Mouse (Mus musculus): Measurements from ENCODE around the gene Ttll10. TPM values are rescaled to one million over a fixed set of nuclear protein-coding genes. Genes with fewer than 3 reads are reported as not detected.

Gene Ttll10
- total and polyA plus RNA-seq, 3 experiments, result 0.11 TPM; not detected in 2

DNA sequence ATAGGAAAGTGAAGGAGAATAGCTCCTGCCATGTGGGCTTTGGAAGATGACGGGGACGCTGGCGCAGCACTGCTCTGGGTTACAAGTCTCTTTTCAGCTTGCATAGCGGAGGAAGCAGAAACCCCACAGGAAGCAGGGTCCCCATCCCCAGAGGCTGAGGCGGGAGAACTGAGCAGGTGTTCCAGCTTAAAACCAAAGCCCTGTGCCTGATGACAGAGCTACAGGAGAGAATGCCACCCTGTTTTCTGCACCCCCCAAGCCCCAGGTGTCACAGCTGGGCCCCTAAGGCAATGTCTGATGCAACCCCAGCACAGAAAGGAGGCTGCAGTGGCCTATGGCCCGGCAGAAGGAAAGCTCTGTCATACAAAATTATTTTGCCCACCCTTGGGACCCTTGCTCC is 11.1 kb upstream of the Ttll10 start:
- Histone ChIP-seq H3K4me3 (ENCODE audit: control insufficient read depth in 1 of 2, insufficient read depth in 1 of 2, low read depth in 2 of 2, low read length in 2 of 2) (no peak overlapping the region), H3K27ac (ENCODE audit: control insufficient read depth, low read depth, low read length) (no peak overlapping the region), H3K79me2 (ENCODE audit: control insufficient read depth, insufficient read depth, low read length, poor library complexity) (no peaks in the 10 kb centered on the region), H3K4me1 (ENCODE audit: control insufficient read depth in 1 of 2, insufficient read depth in 2 of 2, low read length in 2 of 2) (peaks cover 0 to 14% of the 10 kb centered on the region in 2 experiments; a peak in 3 of 4 replicates), H3K9ac (ENCODE audit: control insufficient read depth, low read depth, low read length, poor library complexity, severe bottlenecking) (no peak overlapping the region), H3K9me3 (replicated peaks; ENCODE audit: insufficient read depth, low read length) (no peaks in the 10 kb centered on the region), H3K36me3 (ENCODE audit: control insufficient read depth in 1 of 2, insufficient read depth in 2 of 2, low read length in 2 of 2) (peaks cover 0 to 7% of the 10 kb centered on the region in 2 experiments; a peak in 2 of 4 replicates), H3K27me3 (ENCODE audit: control insufficient read depth in 1 of 2, insufficient read depth in 2 of 2, low read length in 2 of 2) (no peaks in the 10 kb centered on the region)
- no peak for DNase-seq (ENCODE audit: low read depth, low spot score)
- TF ChIP-seq KAT2A (conservative IDR thresholded peaks at IDR 0.05; ENCODE audit: low read depth, low read length), result no peak
- TF ChIP-seq USF1 (IDR thresholded peaks at IDR 0.05; ENCODE audit: low read depth, low read length), result no peak
- TF ChIP-seq POLR2AphosphoS2 (IDR thresholded peaks at IDR 0.05; ENCODE audit: low read length), result no peak
- TF ChIP-seq CHD2 (IDR thresholded peaks at IDR 0.05; ENCODE audit: low read length), result no peak
- TF ChIP-seq NELFE (IDR thresholded peaks at IDR 0.05; ENCODE audit: low read depth, low read length), result no peak
- TF ChIP-seq CTCF (IDR thresholded peaks at IDR 0.05 in 2 of 3, conservative IDR thresholded peaks at IDR 0.05 in 1 of 3; ENCODE audit: control insufficient read depth in 1 of 3, insufficient read depth in 1 of 3, low read depth in 2 of 3, low read length in 3 of 3, poor library complexity in 1 of 3, severe bottlenecking in 1 of 3), result no peak
- no peak for TF ChIP-seq POLR2A (IDR thresholded peaks at IDR 0.05; ENCODE audit: control insufficient read depth in 1 of 2, insufficient read depth in 1 of 2, low read depth in 1 of 2, low read length in 2 of 2, poor library complexity in 1 of 2)
- TF ChIP-seq SMC3 (IDR thresholded peaks at IDR 0.05; ENCODE audit: low read depth, low read length), result no peak

DNA sequence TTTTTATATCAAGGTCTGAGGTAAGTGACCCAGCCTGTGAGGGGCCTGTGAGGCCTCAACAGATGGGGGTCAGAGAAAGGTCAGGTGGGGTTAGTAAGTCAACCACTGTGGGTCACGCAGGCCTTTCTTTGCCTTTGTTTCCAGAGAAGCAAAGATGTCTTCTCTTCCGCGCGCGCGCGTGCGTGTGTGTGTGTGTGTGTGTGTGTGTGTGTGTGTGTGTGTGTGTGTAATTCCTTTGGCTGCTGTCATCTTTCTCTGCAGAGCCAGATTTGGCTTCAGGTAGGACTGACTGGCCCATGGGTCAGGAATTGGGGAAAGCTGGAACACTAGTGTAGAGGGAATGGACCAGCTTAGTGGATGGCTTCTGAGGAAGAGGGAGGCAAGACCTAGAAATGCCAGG is 10.5 kb upstream of the Ttll10 start:
- peaks cover 0 to 7% of the 10 kb centered on the region in 2 experiments; a peak in 2 of 4 replicates for H3K36me3 ChIP-seq (ENCODE audit: control insufficient read depth in 1 of 2, insufficient read depth in 2 of 2, low read length in 2 of 2)
- H3K9ac ChIP-seq (ENCODE audit: control insufficient read depth, low read depth, low read length, poor library complexity, severe bottlenecking), result no peak overlapping the region
- no peak overlapping the region for H3K4me3 ChIP-seq (ENCODE audit: control insufficient read depth in 1 of 2, insufficient read depth in 1 of 2, low read depth in 2 of 2, low read length in 2 of 2)
- no peak overlapping the region for H3K27ac ChIP-seq (ENCODE audit: control insufficient read depth, low read depth, low read length)
- H3K79me2 ChIP-seq (ENCODE audit: control insufficient read depth, insufficient read depth, low read length, poor library complexity), result no peaks in the 10 kb centered on the region
- TF ChIP-seq UBTF (IDR thresholded peaks at IDR 0.05; ENCODE audit: borderline replicate concordance, insufficient read depth, low read depth, low read length) (no peak), ZC3H11A (IDR thresholded peaks at IDR 0.05; ENCODE audit: low read depth, low read length) (no peak), USF1 (IDR thresholded peaks at IDR 0.05; ENCODE audit: low read depth, low read length) (no peak), BHLHE40 (IDR thresholded peaks at IDR 0.05; ENCODE audit: borderline replicate concordance, low read depth, low read length) (no peak), POLR2AphosphoS5 (IDR thresholded peaks at IDR 0.05; ENCODE audit: borderline replicate concordance, low read depth, low read length) (no peak), CTCF (IDR thresholded peaks at IDR 0.05 in 2 of 3, conservative IDR thresholded peaks at IDR 0.05 in 1 of 3; ENCODE audit: control insufficient read depth in 1 of 3, insufficient read depth in 1 of 3, low read depth in 2 of 3, low read length in 3 of 3, poor library complexity in 1 of 3, severe bottlenecking in 1 of 3) (no peak), CHD2 (IDR thresholded peaks at IDR 0.05; ENCODE audit: low read length) (no peak), ZKSCAN1 (IDR thresholded peaks at IDR 0.05; ENCODE audit: low read depth, low read length) (no peak), MYB (IDR thresholded peaks at IDR 0.05; ENCODE audit: low read depth, low read length) (no peak), SMC3 (IDR thresholded peaks at IDR 0.05; ENCODE audit: low read depth, low read length) (no peak)
- no peaks in the 10 kb centered on the region for H3K9me3 ChIP-seq (replicated peaks; ENCODE audit: insufficient read depth, low read length)
- no peaks in the 10 kb centered on the region for H3K27me3 ChIP-seq (ENCODE audit: control insufficient read depth in 1 of 2, insufficient read depth in 2 of 2, low read length in 2 of 2)
- DNase-seq (ENCODE audit: low read depth, low spot score), result no peak
- peaks cover 0 to 14% of the 10 kb centered on the region in 2 experiments; a peak in 3 of 4 replicates for H3K4me1 ChIP-seq (ENCODE audit: control insufficient read depth in 1 of 2, insufficient read depth in 2 of 2, low read length in 2 of 2)
